Mouse (Mus musculus) stomach, postnatal 0 days (tissue): ENCODE measurements around the gene Bmyc.

Source experiments
- CTCF ChIP-seq: IDR thresholded peaks from 2 replicates; pipeline ENCODE4 v1.5.1; 2016; ENCODE audit warnings: antibody characterized with exemption, low read depth, mild to moderate bottlenecking, moderate library complexity
- EP300 ChIP-seq: optimal IDR thresholded peaks from 2 replicates; pipeline ENCODE3; 2016; ENCODE audit warnings: antibody characterized with exemption

- TF ChIP-seq CTCF: no peak
- TF ChIP-seq EP300: no peak
Observed at GRCm38 (mm10) chr2:25696951-25697350, 9.6 kb upstream of the Bmyc start.
